In the genomic region with DNA sequence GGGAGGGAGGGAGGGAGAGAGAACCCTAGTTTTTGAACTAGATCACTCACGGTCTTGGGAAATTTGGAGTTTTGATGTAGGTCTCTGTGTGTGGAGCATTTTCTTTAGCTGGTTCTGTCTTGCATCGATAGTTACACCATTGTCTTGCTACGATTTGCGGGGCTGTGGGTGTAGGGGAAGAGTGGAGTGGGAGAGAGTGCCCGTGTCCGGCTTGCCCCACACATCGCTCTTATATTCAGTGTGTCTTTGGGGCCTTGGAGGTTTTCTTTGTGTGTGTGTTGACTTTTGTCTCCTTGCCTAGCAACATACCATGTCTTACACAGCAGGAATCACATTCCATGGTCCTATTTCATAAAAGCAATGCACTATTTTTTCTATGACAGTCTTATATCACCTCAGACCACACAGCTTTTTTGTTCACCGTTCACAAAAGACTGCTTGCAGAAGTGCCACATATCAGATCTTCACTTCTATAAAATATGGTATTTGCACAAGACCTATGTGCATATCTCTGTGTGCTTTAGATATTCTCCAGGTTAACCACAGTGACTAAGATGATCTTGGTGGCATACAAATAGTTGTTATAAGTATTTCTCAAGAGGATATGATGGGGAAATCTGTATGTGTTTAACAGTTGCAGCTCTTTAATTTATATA, we compare ENCODE assay signal across 9 mouse cellular contexts. TPM values are rescaled to one million over a fixed set of nuclear protein-coding genes. Genes with fewer than 3 reads are reported as not detected.
DNase-seq lines count a peak whose midpoint lies in the region; ATAC-seq and TF ChIP-seq lines count a peak whose summit lies in the region.
"Had no signal": no experiment of that assay in that cellular context is flagged by ENCODE, and none has a peak within 500 bp of the region (broad histone marks: within the 10 kb centered on the region; RNA-seq: fewer than 3 reads in every experiment).

No protein-coding gene starts in this region.

- ATAC-seq in lung, embryonic 15.5 days (ENCODE audit: borderline replicate concordance, extremely low read depth, low FRiP score, low TSS enrichment): no peak
- peak; percentile 62 for ATAC-seq in forebrain, embryonic 11.5 days (replicated peaks; ENCODE audit: low FRiP score)
- ATAC-seq in liver, embryonic 12.5 days: peak; percentile 55

- H3K9me3 ChIP-seq in lung, embryonic 15.5 days: no peaks in the 10 kb centered on the region
- no peaks in the 10 kb centered on the region for H3K9me3 ChIP-seq in forebrain, embryonic 11.5 days (ENCODE audit: control insufficient read depth, low read length)
- H3K9me3 ChIP-seq in liver, embryonic 12.5 days (replicated peaks): no peaks in the 10 kb centered on the region

- 10% methylated on average over 8 of the region's 8 CpGs for WGBS in lung, embryonic 15.5 days
- 4% methylated on average over 8 of the region's 8 CpGs for WGBS in forebrain, embryonic 11.5 days
- 6% methylated on average over 8 of the region's 8 CpGs for WGBS in liver, embryonic 12.5 days (ENCODE audit: insufficient replicate concordance)
- 10% methylated on average over 8 of the region's 8 CpGs for WGBS in olfactory bulb, adult 2 months

- H3K4me1 ChIP-seq in lung, embryonic 15.5 days: peaks cover 8% of the 10 kb centered on the region; the same call in 1 of the 2 replicates
- no peaks in the 10 kb centered on the region; the same call in 1 of the 2 replicates for H3K4me1 ChIP-seq in forebrain, embryonic 11.5 days (replicated peaks; ENCODE audit: control insufficient read depth, insufficient read depth, low read length)
- peaks cover 11% of the 10 kb centered on the region for H3K4me1 ChIP-seq in liver, embryonic 12.5 days
- H3K4me1 ChIP-seq in olfactory bulb, adult 2 months (ENCODE audit: control insufficient read depth, insufficient read depth, low read length): peaks cover 3% of the 10 kb centered on the region; the same call in 1 of the 2 replicates

- no peak for TF ChIP-seq POLR2A in olfactory bulb, adult 2 months (IDR thresholded peaks at IDR 0.05; ENCODE audit: insufficient read depth, low read depth, low read length)

- H3K4me3 ChIP-seq in lung, embryonic 15.5 days: peak overlapping the region; percentile 18
- peak overlapping the region; percentile 18; the same call in 1 of the 2 replicates for H3K4me3 ChIP-seq in forebrain, embryonic 11.5 days (ENCODE audit: low read depth, low read length)
- H3K4me3 ChIP-seq in liver, embryonic 12.5 days: peak overlapping the region; percentile 33; the same call in 1 of the 2 replicates
- H3K4me3 ChIP-seq in olfactory bulb, adult 2 months (ENCODE audit: insufficient read depth, low read depth, low read length): peak overlapping the region; percentile 10; the same call in 1 of the 2 replicates

- H3K27ac ChIP-seq in lung, embryonic 15.5 days: no peak overlapping the region
- no peak overlapping the region for H3K27ac ChIP-seq in forebrain, embryonic 11.5 days (ENCODE audit: low read depth, low read length)
- H3K27ac ChIP-seq in liver, embryonic 12.5 days: no peak overlapping the region
- H3K27ac ChIP-seq in olfactory bulb, adult 2 months (ENCODE audit: insufficient read depth, low read depth, low read length): no peak overlapping the region
- H3K27ac ChIP-seq: heart, adult 2 months had no signal

- no peaks in the 10 kb centered on the region for H3K36me3 ChIP-seq in lung, embryonic 15.5 days
- H3K36me3 ChIP-seq in forebrain, embryonic 11.5 days (ENCODE audit: control insufficient read depth, insufficient read depth, low read length): no peaks in the 10 kb centered on the region
- no peaks in the 10 kb centered on the region for H3K36me3 ChIP-seq in liver, embryonic 12.5 days

- peak overlapping the region; percentile 37 for H3K4me2 ChIP-seq in lung, embryonic 15.5 days
- peak overlapping the region; percentile 42; the same call in 1 of the 2 replicates for H3K4me2 ChIP-seq in forebrain, embryonic 11.5 days (ENCODE audit: low read depth, low read length, severe bottlenecking)
- H3K4me2 ChIP-seq in liver, embryonic 12.5 days: peak overlapping the region; percentile 75

- no peak for TF ChIP-seq CTCF in olfactory bulb, adult 2 months (IDR thresholded peaks at IDR 0.05; ENCODE audit: insufficient read depth, low read depth, low read length)

- no peak overlapping the region for H3K9ac ChIP-seq in lung, embryonic 15.5 days
- H3K9ac ChIP-seq in forebrain, embryonic 11.5 days (ENCODE audit: low read length): no peak overlapping the region; the same call in 1 of the 2 replicates
- H3K9ac ChIP-seq in liver, embryonic 12.5 days: no peak overlapping the region

- DNase-seq in lung, adult 18-20 months: no peak
- DNase-seq in forebrain, embryonic 11.5 days (ENCODE audit: low spot score): peak; percentile 51
- no peak for DNase-seq in testis, postnatal 14 days (ENCODE audit: low spot score)
- DNase-seq in thymus, adult 18-20 months: no peak
- DNase-seq in urinary bladder, postnatal 10 days (ENCODE audit: low spot score): no peak

- no peaks in the 10 kb centered on the region for H3K27me3 ChIP-seq in lung, embryonic 15.5 days
- no peaks in the 10 kb centered on the region for H3K27me3 ChIP-seq in forebrain, embryonic 11.5 days (ENCODE audit: control insufficient read depth, insufficient read depth, low read length)
- H3K27me3 ChIP-seq in liver, embryonic 12.5 days (replicated peaks): no peaks in the 10 kb centered on the region

RNA-seq across cellular contexts. Expression of gene Klrb1f, which starts 4.0 kb away (rescaled TPM):
- 0.51 TPM in 1 of 2 replicates, not detected in the other for polyA plus RNA-seq in lung, embryonic 15.5 days (2015; fragmentation: Nextera tagmentation; extraction: Ambion mirVana)
- polyA plus RNA-seq in forebrain, embryonic 11.5 days (2014; fragmentation: Nextera tagmentation; extraction: Ambion mirVana): 0.23 TPM in 1 of 2 replicates, not detected in the other
- polyA plus RNA-seq in liver, embryonic 12.5 days (2016; fragmentation: Nextera tagmentation; extraction: Ambion mirVana): 0.38 and 0.50 TPM in 2 replicates
- polyA plus RNA-seq in olfactory bulb, adult 2 months (2012; ENCODE audit: insufficient read depth, insufficient read length, low replicate concordance, missing spikeins): not detected in 2 replicates

RNA-seq across cellular contexts. Expression of gene Clec2e, which starts 51.0 kb away (rescaled TPM):
- not detected in 2 replicates for polyA plus RNA-seq in lung, embryonic 15.5 days (2015; fragmentation: Nextera tagmentation; extraction: Ambion mirVana)
- not detected in 2 replicates for polyA plus RNA-seq in forebrain, embryonic 11.5 days (2014; fragmentation: Nextera tagmentation; extraction: Ambion mirVana)
- not detected in 2 replicates for polyA plus RNA-seq in liver, embryonic 12.5 days (2016; fragmentation: Nextera tagmentation; extraction: Ambion mirVana)
- polyA plus RNA-seq in olfactory bulb, adult 2 months (2012; ENCODE audit: insufficient read depth, insufficient read length, low replicate concordance, missing spikeins): not detected in 2 replicates
